Mouse (Mus musculus) adrenal gland, adult 8-10 months (tissue): Measurements from ENCODE around the gene Ceacam3. TPM values are rescaled to one million over a fixed set of nuclear protein-coding genes. Genes with fewer than 3 reads are reported as not detected.

Experiments
- DNase-seq: peaks from one replicate; pipeline ENCODE4 v3.0.0; 2022
- total RNA-seq, 4 experiments: library from RNA; stranded (reverse); gene quantifications; 2 replicates each; pipeline ENCODE4 v1.2.4; 2022

Ceacam3 gene
- total RNA-seq = not detected

DNA sequence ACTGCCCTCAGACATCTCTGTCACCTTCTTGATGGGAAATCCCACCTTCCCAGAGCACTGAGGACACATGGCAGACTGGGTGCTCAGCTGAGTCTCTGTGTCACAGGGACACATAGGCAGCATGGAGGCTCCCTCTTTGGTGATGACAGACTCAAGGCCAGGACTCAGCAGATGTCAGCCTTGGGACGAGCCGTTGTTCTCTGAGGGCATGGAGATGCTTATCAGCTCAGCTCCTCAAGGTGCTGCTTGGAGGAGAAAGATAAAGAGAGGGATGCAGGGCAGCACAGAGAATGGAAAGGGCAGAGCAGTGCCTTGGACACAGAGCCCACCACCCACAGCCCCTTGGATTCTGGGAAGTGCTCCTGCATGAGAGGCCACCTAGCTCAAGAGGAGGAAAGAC lies at the start of gene Ceacam3:
Ceacam3 (plus strand) TSS at position 352 of the 400 bp plus-strand sequence.
- no peak for DNase-seq

DNA sequence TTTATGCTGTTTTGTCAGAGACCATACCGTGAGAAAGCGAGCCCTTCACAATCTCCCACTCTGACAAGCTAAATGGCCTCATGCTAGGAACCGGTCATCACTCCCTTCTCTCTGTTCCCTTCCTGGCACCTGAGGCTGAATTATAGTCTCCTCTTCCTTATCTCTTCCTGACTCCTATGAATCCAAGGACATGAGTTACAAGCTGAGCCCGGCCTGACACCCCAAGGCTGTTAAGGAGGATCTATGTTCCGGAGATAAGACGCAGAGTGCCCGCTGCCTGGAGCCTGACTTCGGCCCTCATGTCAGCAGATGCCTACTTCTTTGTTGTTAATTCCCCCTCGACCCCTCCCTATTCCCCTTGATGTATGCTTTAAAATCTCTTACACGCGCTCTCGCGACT lies 48.5 kb upstream of the Ceacam3 start:
- DNase-seq = peak; percentile 50

DNA sequence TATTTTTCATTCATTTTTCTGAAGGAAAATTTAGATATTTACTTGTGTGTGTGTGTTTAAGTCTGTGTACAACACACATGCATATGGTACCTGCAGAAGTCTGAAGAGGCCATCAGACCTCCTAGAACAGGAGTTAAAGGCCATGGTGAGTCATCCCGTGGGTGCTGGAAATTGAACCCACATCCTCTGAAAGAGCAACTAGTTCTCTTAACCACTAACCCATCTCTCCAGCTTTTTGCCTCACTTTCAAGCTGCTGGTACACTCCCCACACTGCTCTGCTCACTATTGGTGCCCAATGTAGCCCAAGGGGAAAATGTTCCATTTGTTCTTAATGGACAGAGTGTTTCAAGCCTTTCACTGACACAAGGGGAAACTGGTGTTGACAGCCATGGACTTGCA lies 14.8 kb upstream of the Ceacam3 start:
- DNase-seq = no peak

DNA sequence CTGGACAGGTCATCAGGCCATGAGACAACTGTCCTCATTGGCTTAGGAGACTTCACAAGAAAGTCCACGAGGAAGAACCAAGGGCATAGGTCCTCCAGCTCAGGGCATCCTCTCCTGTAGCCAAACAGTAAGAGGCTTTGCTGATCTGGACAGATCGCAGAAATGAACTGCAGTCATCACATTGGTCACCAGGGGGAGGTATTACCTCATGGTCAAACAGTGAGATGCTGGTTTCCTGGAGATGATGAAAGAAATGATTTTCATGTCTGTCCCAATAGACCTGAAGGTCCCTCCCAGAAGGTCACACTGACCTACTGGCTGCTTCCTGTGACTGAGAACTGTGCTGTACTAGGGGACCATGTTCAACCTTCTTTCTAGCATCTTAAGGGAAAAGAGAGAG lies 5.6 kb downstream of the Ceacam3 start:
- DNase-seq = peak; percentile 24

DNA sequence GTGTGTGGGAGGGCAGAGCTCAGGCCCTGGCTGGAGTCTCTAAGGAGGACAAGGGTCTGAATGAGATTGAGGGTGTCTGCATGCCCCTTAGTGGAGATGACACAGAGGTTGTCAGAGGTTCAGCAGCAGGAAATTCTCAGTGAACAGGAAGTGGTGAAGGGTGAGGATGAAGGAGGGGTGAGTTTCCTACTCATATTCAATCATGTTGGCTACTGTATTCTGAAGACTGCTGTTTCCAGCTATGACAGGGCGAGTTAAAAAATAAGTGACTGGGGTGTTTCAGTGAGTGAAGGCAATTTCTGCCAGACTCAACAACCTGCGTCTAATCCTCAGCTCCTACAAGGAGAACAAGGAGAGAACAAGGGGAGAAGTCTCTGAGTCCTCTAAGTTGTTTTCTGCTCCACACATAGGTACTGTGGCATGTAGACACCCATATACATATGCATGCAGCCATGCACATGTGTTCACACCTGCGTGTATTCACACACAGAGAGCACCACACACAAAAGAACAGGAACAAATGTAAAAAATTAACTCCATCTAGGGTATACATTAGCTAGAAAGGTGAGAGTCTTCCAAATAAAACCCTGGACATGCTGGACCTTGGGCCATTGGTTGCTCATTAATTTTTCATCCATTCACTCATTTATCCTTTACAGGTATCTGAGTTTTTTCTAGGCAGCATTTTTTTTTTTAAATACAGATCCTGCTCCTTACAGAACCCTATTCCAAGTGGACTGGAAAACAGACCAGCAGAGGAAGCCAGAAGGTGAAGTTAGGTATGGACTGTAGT lies 7.0 kb downstream of the Ceacam3 start:
- no peak for DNase-seq

DNA sequence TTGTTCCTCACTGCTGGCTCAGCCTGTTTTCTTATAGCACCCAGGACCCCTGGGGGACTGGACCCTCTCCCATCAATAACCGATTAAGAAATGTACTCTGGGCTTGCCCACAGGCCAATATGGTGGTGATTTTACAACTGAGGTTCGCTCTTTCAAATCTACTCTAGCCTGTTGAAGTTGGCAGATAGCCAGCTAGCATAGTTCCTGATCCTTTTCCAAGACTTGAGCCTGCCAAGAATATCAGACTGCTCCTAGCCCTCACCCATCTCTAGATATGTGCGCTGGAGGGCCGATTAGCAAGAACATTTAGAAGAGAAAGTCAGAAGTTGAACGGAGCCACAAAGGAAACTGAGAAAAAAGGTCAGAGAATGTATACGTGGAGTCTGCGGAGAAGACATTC lies 8.9 kb downstream of the Ceacam3 start:
- DNase-seq = no peak

DNA sequence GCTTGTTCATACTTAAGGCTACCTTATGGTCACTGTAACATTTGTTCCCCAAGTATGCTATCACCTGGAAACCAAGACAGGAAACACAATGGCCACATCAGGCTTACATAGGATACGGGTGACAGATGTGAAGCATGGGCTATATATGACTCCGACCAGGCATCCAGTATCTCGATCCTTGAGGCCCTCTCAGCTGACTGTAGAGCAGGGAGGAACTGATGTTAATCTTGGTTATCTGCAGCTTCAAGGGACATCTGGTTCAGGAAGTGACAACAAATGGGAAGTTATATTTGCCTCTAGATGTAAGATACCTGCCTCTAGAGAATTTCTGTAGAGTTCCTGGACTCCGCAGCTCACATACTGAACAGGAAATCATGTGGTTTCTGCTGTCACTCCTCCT lies 21.7 kb downstream of the Ceacam3 start:
- no peak for DNase-seq

DNA sequence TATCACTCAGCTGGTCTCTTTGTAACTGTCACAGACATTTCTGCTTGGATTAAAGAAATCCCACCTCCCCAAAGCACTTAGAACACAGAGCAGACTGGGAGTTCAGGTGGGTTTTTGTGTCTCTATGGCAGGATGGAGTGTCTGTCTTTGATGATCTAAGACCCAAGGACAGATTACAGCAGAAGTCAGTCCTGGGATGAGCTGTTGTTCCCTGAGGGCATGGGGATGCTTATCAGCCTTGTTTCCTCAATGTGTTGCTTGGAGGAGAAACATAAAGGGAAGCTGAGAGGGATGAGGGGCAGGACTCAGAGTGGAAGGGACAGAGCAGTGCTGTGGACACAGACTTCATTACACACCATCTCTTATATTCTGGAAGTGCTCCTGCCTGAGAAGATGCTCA lies 53.1 kb downstream of the Ceacam3 start, which contains the start of gene Psg29:
Psg29 (plus strand) TSS at position 301 of the 400 bp plus-strand sequence.
- DNase-seq = no peak

DNA sequence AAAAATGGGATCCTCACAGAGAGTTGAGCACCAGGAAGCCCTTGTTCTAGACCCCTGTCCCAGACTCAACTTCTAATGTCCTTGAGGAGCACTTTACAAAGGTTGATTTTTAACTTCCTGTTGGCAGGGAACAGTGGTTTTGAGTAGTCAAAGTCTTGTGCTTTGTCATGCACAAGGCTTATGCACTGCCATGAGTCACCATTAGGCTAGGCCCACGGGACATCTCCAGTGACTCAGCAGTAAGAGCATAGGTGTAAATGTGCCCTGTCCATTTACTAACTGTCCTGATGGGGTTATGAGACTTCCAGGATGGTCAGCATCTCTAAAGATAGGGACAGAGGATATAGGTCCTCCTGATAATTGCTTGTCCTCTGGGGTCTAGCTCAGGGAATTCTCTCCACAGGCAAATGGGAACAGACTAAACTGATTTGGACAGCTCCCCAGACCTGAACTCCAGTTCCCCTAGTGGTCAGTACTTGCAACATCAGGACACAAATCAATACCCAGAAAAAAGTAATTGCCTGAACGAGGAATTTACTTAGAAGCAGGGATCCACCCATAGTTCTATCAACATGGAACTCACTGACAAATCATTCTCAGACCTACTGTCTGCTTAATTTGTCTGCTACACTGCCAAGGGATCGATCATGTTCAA lies 55.6 kb downstream of the Ceacam3 start:
- DNase-seq = no peak

Other genes starting within 250 kb of the Ceacam3 start
- 1 to 10 TPM; 2.4 to 3.3 (median 2.6) TPM for gene Ptgir, start 243.8 kb upstream of the Ceacam3 start, total RNA-seq
- gene Calm3, start 226.2 kb upstream of the Ceacam3 start, total RNA-seq = 100 to 1,000 TPM; 278 to 314 (median 294) TPM
- 10 to 100 TPM; 35.2 to 71.0 (median 48.2) TPM for gene Pnmal2, start 205.6 kb upstream of the Ceacam3 start, total RNA-seq
- 1 to 10 TPM; 6.4 to 9.3 (median 7.3) TPM for gene Pnmal1, start 190.6 kb upstream of the Ceacam3 start, total RNA-seq
- 1 to 10 TPM; 2.3 to 3.1 (median 2.7) TPM for gene Gm42372, start 167.2 kb upstream of the Ceacam3 start, total RNA-seq
- 10 to 100 TPM; 22.0 to 47.8 (median 30.0) TPM for gene Ccdc8, start 157.6 kb upstream of the Ceacam3 start, total RNA-seq
- 10 to 100 TPM; 74.7 to 96.9 (median 91.3) TPM for gene Ppp5c, start 122.4 kb upstream of the Ceacam3 start, total RNA-seq
- 1 to 10 TPM; 2.1 to 5.4 (median 3.7) TPM for gene Hif3a, start 87.9 kb upstream of the Ceacam3 start, total RNA-seq
- under 1 TPM; 0.10 to 0.51 (median 0.43) TPM for gene Psg16, start 76.2 kb upstream of the Ceacam3 start, total RNA-seq
- under 1 TPM; 0.05 to 0.09 (median 0.08) TPM for gene Psg29, start 53.2 kb downstream of the Ceacam3 start, total RNA-seq